24 mouse cellular contexts compared by ENCODE assay signal in the genomic region with DNA sequence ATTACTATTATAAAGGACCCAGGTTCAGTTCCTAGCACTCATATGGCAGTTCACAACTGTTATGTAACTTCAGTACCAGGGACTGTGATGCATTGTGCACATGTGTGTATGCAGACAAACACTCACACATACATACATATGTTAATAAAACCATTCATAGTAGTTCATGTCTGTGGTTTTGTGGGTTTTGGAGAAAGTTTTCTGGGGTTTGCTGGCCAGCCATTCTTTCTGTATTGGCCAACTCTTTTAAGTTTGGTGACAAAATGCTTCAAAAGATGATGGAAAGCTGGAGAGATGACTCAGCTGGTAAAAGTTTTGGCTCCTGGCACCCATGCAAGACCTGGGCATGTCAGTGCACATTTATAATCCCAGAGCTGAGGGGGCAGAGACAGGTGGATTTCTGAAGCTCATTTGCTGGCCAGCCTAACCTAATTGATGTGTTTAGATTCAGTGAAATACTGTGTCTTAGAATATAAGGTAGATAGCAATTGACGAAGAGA.
"Had no signal": no experiment of that assay in that cellular context is flagged by ENCODE, and none has a peak within 500 bp of the region (broad histone marks: within the 10 kb centered on the region; RNA-seq: fewer than 3 reads in every experiment).

No protein-coding gene starts in this region.

- H3K27me3 ChIP-seq: limb, embryonic 13.5 days; liver, embryonic 12.5 days; liver, embryonic 15.5 days; lung, embryonic 15.5 days; megakaryocyte, embryonic 14.5 days; midbrain, embryonic 13.5 days; neural tube, embryonic 13.5 days; stomach, embryonic 15.5 days had no signal

- DNase-seq: kidney, postnatal 25 days; layer of hippocampus, adult 9-11 months; liver; lung, adult 18-20 months; lung, postnatal 10 days; lung, postnatal 36 days; retina, postnatal 1 day; right cerebral cortex, postnatal 25 days; spleen, adult 18-20 months; thymus, postnatal 25 days had no signal

- H3K27ac ChIP-seq: kidney, postnatal 0 days; layer of hippocampus, adult 2 months; limb, embryonic 10.5 days; limb, embryonic 13.5 days; liver, embryonic 12.5 days; liver, embryonic 15.5 days; lung, embryonic 15.5 days; midbrain, embryonic 10.5 days; midbrain, embryonic 13.5 days; neural tube, embryonic 13.5 days; stomach, embryonic 15.5 days had no signal

- H3K9ac ChIP-seq: limb, embryonic 13.5 days; liver, embryonic 12.5 days; liver, embryonic 15.5 days; lung, embryonic 15.5 days; midbrain, embryonic 13.5 days; neural tube, embryonic 13.5 days; stomach, embryonic 15.5 days had no signal

- ATAC-seq: liver, embryonic 12.5 days; midbrain, embryonic 13.5 days; midbrain, embryonic 16.5 days had no signal

- H3K4me3 ChIP-seq: layer of hippocampus, adult 2 months; limb, embryonic 10.5 days; limb, embryonic 13.5 days; liver, embryonic 12.5 days; liver, embryonic 15.5 days; lung, embryonic 15.5 days; megakaryocyte, embryonic 14.5 days; midbrain, embryonic 10.5 days; midbrain, embryonic 13.5 days; myocyte; neural tube, embryonic 13.5 days; stomach, embryonic 15.5 days had no signal

- H3K4me1 ChIP-seq: limb, embryonic 10.5 days; limb, embryonic 13.5 days; lung, embryonic 15.5 days; midbrain, embryonic 10.5 days; midbrain, embryonic 13.5 days; neural tube, embryonic 13.5 days; stomach, embryonic 15.5 days had no signal

- H3K4me2 ChIP-seq: limb, embryonic 13.5 days; liver, embryonic 12.5 days; liver, embryonic 15.5 days; lung, embryonic 15.5 days; midbrain, embryonic 13.5 days; neural tube, embryonic 13.5 days; stomach, embryonic 15.5 days had no signal

- H3K9me3 ChIP-seq: limb, embryonic 10.5 days; limb, embryonic 13.5 days; liver, embryonic 12.5 days; liver, embryonic 15.5 days; lung, embryonic 15.5 days; megakaryocyte, embryonic 14.5 days; midbrain, embryonic 10.5 days; midbrain, embryonic 13.5 days; neural tube, embryonic 13.5 days; stomach, embryonic 15.5 days had no signal
